Comparison of ENCODE assay signal across 12 mouse cellular contexts in genomic region chr19:35125278-35125677, GRCm38 (mm10).
DNase-seq lines count a peak whose midpoint lies in the region; ATAC-seq lines count a peak whose summit lies in the region.
"Had no signal": no experiment of that assay in that cellular context is flagged by ENCODE, and none has a peak within 500 bp of the region (broad histone marks: within the 10 kb centered on the region; RNA-seq: fewer than 3 reads in every experiment).

No protein-coding gene starts in this region.

- H3K4me2 ChIP-seq in forebrain, embryonic 15.5 days (replicated peaks), result no peak overlapping the region
- no peak overlapping the region for H3K4me2 ChIP-seq in midbrain, embryonic 12.5 days (replicated peaks)
- H3K4me2 ChIP-seq in midbrain, embryonic 13.5 days (replicated peaks), result no peak overlapping the region
- H3K4me2 ChIP-seq: embryonic facial prominence, embryonic 12.5 days had no signal

- peak; percentile 58 for ATAC-seq in forebrain, embryonic 15.5 days (replicated peaks)
- 0 out of 2 replicates have a peak, but pooled peaks have one; percentile 29 for ATAC-seq in midbrain, embryonic 12.5 days (ENCODE audit: low FRiP score, low read depth)
- ATAC-seq in midbrain, embryonic 13.5 days, result no peak
- 0 out of 2 replicates have a peak, but pooled peaks have one; percentile 10 for ATAC-seq in erythroid progenitor cell, adult 5-6 weeks (replicated peaks; ENCODE audit: low FRiP score, poor library complexity, severe bottlenecking)

- H3K9ac ChIP-seq in forebrain, embryonic 15.5 days (replicated peaks), result no peak overlapping the region
- H3K9ac ChIP-seq in midbrain, embryonic 12.5 days (replicated peaks), result no peak overlapping the region
- no peak overlapping the region for H3K9ac ChIP-seq in midbrain, embryonic 13.5 days (replicated peaks)
- H3K9ac ChIP-seq: embryonic facial prominence, embryonic 12.5 days had no signal

- no peaks in the 10 kb centered on the region for H3K4me1 ChIP-seq in forebrain, embryonic 15.5 days
- no peaks in the 10 kb centered on the region for H3K4me1 ChIP-seq in forebrain, embryonic 10.5 days
- no peaks in the 10 kb centered on the region for H3K4me1 ChIP-seq in midbrain, embryonic 12.5 days
- H3K4me1 ChIP-seq in midbrain, embryonic 13.5 days (replicated peaks), result no peaks in the 10 kb centered on the region
- H3K4me1 ChIP-seq: embryonic facial prominence, embryonic 12.5 days had no signal

- 19% methylated on average over 4 of the region's 4 CpGs for WGBS in forebrain, embryonic 15.5 days
- WGBS in forebrain, embryonic 10.5 days, result 24% methylated on average over 4 of the region's 4 CpGs
- WGBS in midbrain, embryonic 12.5 days, result 20% methylated on average over 4 of the region's 4 CpGs
- WGBS in midbrain, embryonic 13.5 days, result 27% methylated on average over 4 of the region's 4 CpGs

- H3K4me3 ChIP-seq in forebrain, embryonic 15.5 days, result no peak overlapping the region
- H3K4me3 ChIP-seq in forebrain, embryonic 10.5 days, result no peak overlapping the region
- no peak overlapping the region for H3K4me3 ChIP-seq in midbrain, embryonic 12.5 days
- H3K4me3 ChIP-seq in midbrain, embryonic 13.5 days (replicated peaks), result no peak overlapping the region
- H3K4me3 ChIP-seq: embryonic facial prominence, embryonic 12.5 days; myocyte had no signal

- H3K36me3 ChIP-seq in forebrain, embryonic 15.5 days, result no peaks in the 10 kb centered on the region
- H3K36me3 ChIP-seq in forebrain, embryonic 10.5 days (replicated peaks), result no peaks in the 10 kb centered on the region
- H3K36me3 ChIP-seq in midbrain, embryonic 12.5 days, result no peaks in the 10 kb centered on the region
- H3K36me3 ChIP-seq in midbrain, embryonic 13.5 days, result no peaks in the 10 kb centered on the region
- H3K36me3 ChIP-seq: embryonic facial prominence, embryonic 12.5 days; G1E had no signal

- no peak for DNase-seq in forebrain, embryonic 10.5 days (ENCODE audit: extremely low spot score, low spot score)
- peak; percentile 40 for DNase-seq in retina, postnatal 1 day
- no peak for DNase-seq in left cerebral cortex, adult 9 months (ENCODE audit: low spot score in 2 of 2)
- DNase-seq in thymus, postnatal 14 days, result no peak
- DNase-seq: heart, postnatal 14 days had no signal

- H3K9me3 ChIP-seq in forebrain, embryonic 15.5 days, result no peaks in the 10 kb centered on the region
- no peaks in the 10 kb centered on the region for H3K9me3 ChIP-seq in forebrain, embryonic 10.5 days
- H3K9me3 ChIP-seq in midbrain, embryonic 12.5 days, result no peaks in the 10 kb centered on the region
- H3K9me3 ChIP-seq in midbrain, embryonic 13.5 days, result no peaks in the 10 kb centered on the region
- H3K9me3 ChIP-seq: embryonic facial prominence, embryonic 12.5 days; G1E had no signal

- H3K27me3 ChIP-seq in forebrain, embryonic 15.5 days, result no peaks in the 10 kb centered on the region
- H3K27me3 ChIP-seq in forebrain, embryonic 10.5 days (ENCODE audit: poor library complexity, severe bottlenecking), result no peaks in the 10 kb centered on the region
- no peaks in the 10 kb centered on the region for H3K27me3 ChIP-seq in midbrain, embryonic 12.5 days
- no peaks in the 10 kb centered on the region for H3K27me3 ChIP-seq in midbrain, embryonic 13.5 days
- H3K27me3 ChIP-seq: embryonic facial prominence, embryonic 12.5 days had no signal

- H3K27ac ChIP-seq in forebrain, embryonic 15.5 days (replicated peaks), result no peak overlapping the region
- no peak overlapping the region for H3K27ac ChIP-seq in forebrain, embryonic 10.5 days
- no peak overlapping the region for H3K27ac ChIP-seq in midbrain, embryonic 12.5 days (replicated peaks)
- no peak overlapping the region for H3K27ac ChIP-seq in midbrain, embryonic 13.5 days
- H3K27ac ChIP-seq: embryonic facial prominence, embryonic 12.5 days had no signal
